Mouse (Mus musculus): ENCODE data around the gene Nudt16l1.
A peak's percentile ranks its signal among the peaks of the same experiment; 100 is the strongest.

The Nudt16l1 gene

DNA sequence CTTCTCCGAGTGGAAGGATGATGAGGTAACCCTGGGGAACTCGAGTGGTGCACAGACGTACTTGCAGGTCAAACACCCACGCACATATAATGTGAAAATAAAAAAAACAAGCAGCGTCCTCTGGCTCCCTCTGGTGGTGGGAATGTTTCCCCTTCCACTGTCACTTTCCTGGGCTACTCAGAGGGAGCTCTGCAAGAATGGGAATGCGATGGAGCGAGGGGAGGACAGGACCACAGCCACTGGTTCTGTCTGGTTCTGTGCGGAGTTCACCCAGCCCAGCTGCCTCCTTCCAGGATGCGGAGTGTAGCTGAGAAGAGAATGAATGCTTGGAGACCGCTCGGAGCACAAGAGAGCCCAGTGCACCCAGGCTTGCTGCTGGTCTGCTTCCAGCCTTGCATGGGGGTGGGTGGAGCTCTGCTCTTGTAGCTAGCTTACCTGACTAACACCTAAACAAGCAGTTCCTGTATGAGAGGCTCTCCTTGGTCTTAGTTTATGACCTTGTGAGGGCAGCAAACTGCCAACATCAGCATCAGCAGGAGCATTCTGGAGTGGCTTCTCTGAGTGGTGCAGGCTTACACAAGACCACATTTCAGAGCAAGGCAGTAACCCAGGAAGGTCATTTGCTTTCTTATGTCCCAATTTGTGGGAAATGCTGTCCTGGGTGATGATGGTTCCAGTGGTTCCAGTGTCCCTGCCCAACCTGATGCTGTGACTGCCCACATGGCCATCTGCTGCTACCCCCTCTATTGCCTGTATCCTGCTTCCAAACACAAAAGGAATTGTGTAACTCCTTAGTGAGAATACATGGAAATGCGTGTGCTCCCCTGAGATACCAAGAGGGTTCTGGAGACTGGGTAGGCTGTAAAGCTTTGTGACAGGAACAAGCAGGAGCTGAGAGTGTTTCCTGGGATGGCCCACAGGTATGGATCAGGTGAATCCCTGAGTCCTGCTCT lies 24.5 kb upstream of the Nudt16l1 start:
- peak; percentile 79 to 88 for DNase-seq (ENCODE audit: low read depth in 2 of 2, low spot score in 2 of 2)

DNA sequence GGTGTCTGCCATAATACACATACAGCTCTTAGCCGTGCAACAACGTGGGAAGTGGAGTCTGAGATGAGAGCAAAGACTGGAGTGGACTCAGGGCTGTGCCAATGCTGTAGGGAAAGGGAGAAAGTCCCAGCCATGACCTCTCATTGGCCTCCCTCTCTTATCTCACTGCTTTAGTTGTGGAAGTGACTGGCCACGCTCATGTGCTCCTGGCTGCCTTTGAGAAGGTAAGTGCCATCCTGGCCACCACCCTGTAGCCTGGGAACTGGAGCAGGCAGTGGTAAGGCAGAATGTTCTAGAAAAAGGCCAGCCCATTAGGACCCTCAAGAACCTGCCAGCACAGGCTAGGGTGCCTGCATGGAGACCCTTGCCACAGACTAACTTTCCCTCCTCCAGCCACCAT lies 22.6 kb upstream of the Nudt16l1 start:
- DNase-seq (ENCODE audit: low read depth in 2 of 2, low spot score in 2 of 2): no peak

DNA sequence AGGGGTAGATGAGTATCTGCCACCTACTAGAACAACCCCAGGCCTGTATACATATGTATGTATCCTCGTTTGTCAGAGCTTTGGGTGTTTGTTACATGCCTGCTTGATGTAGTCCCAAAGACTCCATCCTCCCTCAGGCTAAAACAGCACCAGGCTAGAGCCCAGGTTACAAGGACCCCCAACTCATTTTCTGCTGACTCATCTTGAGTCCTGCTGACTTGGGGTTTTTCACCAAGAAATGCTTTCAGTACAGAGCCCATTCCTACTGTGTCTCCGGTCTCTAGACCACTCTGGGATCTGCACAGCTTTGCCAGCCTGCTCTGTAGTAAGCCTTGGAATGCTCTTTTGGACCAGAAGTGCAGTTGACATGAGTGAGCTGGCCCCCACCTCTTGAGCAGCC lies 22.0 kb upstream of the Nudt16l1 start:
- DNase-seq (ENCODE audit: low read depth in 2 of 2, low spot score in 2 of 2): no peak

GRCm38 (mm10) chr16:4920556-4920955 lies 18.0 kb upstream of the Nudt16l1 start:
- no peak for DNase-seq (ENCODE audit: low read depth in 2 of 2, low spot score in 2 of 2)

- DNase-seq (ENCODE audit: low read depth in 2 of 2, low spot score in 2 of 2): peak; percentile 6 to 19
Observed at GRCm38 (mm10) chr16:4922481-4922880, 16.1 kb upstream of the Nudt16l1 start.

GRCm38 (mm10) chr16:4923996-4924395 lies 14.6 kb upstream of the Nudt16l1 start:
- DNase-seq (ENCODE audit: low read depth in 2 of 2, low spot score in 2 of 2): no peak

GRCm38 (mm10) chr16:4927967-4928366 lies 10.6 kb upstream of the Nudt16l1 start:
- DNase-seq (ENCODE audit: low read depth in 2 of 2, low spot score in 2 of 2): no peak

GRCm38 (mm10) chr16:4928474-4928873 lies 10.1 kb upstream of the Nudt16l1 start:
- no peak for DNase-seq (ENCODE audit: low read depth in 2 of 2, low spot score in 2 of 2)

DNA sequence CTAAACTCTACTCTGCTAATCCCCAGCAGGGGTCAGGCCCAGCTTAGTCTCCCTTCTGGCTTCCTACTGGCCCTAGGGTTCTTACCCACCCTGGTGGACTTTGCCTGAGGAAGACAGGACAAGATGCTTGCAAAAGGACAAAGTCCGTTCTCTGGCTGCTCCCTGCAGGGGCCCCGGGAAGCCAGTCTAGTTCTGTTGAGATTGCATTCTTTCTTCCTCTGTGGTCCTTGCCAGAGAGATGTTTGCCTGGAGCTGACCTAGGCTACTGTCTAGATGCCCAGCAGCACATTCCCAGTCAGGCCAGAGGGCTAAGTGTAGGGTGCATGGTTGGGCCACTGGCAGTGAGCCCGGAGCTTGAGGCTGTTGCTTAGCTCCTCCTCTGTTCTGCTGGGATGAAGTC lies 6.1 kb upstream of the Nudt16l1 start:
- no peak for DNase-seq (ENCODE audit: low read depth in 2 of 2, low spot score in 2 of 2)

DNA sequence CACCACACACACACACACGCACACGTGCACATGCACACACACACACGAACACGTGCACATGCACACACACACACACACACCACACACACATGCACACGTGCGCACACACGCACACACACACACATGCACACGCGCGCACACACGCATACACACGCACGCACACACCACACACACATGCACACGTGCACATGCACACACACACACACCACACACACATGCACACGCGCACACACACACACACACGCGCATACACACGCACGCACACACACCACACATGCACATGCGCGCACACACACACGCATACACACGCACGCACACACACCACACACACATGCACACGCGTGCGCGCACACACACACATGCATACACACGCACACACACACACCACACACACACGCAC lies 3.1 kb upstream of the Nudt16l1 start:
- no peak for DNase-seq (ENCODE audit: low read depth in 2 of 2, low spot score in 2 of 2)

DNA sequence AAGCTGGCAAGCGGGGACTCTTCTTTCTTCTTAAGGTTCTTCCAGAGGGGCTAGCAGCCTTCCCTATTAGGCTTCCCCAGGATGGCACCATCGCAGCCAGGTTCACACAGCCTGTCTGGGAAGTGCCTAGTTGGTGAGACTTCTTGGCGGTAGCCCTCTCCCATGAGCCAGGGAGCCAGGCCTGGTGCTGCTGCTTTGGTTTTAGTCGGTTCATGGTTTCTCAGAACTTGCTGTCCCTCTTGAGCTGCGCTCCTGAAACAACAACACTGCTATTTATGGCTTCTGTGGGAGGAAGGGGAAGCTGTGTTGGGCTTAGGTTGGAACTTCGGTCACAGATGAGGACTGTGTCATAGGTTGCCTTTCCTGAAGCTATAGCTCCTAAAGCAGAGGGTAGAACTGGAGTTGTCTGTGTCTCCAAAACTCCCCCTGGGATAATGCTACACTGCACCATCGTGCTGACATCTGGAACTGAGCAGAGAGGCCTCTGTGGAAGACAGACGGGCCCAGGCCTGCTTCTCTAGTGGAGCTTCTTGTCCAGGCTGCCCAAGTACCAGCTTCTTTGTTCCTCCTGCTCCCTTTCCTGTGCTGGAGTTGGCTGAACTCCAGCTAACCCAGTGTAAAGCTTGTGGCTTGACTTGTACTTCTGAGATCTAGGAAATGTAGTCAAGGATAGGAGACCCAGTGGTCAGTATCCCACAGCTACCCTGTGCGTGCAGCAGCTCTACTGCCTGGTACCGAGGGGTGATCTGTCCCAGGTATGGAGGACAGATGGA lies 2.4 kb upstream of the Nudt16l1 start:
- DNase-seq (ENCODE audit: low read depth in 2 of 2, low spot score in 2 of 2): no peak

GRCm38 (mm10) chr16:4937351-4938190 lies 990 bp upstream of the Nudt16l1 start:
- no peak for DNase-seq (ENCODE audit: low read depth in 2 of 2, low spot score in 2 of 2)

DNA sequence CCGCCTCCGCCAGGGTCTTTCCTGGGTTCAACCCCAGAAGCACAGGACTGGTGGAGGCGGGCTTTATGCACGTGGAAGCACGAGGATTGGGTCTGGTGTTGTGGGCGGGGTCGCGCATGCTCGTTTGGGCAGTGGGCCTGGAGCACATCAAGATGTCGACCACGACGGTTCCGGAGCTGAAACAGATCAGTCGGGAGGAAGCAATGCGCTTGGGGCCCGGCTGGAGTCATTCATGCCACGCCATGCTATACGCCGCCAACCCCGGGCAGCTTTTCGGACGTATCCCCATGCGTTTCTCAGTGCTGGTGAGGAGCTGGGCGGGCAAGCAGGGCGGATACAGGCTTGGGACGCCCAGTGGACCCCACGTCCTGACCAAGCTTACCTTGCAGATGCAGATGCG lies 428 bp downstream of the Nudt16l1 start:
- peak; percentile 93 to 96 for DNase-seq (ENCODE audit: low read depth in 2 of 2, low spot score in 2 of 2)

GRCm38 (mm10) chr16:4939412-4939811 lies 851 bp downstream of the Nudt16l1 start:
- DNase-seq (ENCODE audit: low read depth in 2 of 2, low spot score in 2 of 2): no peak

GRCm38 (mm10) chr16:4940311-4940850 lies 1.8 kb downstream of the Nudt16l1 start:
- DNase-seq (ENCODE audit: low read depth in 2 of 2, low spot score in 2 of 2): no peak

DNA sequence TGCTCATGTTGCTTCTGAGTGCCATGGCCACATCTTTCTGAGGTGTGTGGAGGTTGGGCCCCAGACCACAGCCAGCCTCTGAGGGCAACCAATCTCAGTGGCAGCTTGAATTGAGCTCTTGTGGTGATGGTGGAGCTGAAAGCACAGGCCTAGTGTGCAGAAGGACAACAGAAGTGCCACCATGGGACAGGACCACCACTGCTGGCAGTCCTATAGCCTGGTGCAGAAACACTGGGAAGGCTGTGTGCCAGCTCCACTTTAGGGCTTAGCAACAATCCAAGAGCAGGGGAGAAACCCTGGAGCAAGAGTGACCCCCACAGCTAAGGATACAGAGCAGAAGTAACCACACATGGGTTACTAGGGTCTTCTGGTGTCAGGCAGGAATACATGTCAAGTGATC lies 2.5 kb downstream of the Nudt16l1 start:
- DNase-seq (ENCODE audit: low read depth in 2 of 2, low spot score in 2 of 2): no peak

DNA sequence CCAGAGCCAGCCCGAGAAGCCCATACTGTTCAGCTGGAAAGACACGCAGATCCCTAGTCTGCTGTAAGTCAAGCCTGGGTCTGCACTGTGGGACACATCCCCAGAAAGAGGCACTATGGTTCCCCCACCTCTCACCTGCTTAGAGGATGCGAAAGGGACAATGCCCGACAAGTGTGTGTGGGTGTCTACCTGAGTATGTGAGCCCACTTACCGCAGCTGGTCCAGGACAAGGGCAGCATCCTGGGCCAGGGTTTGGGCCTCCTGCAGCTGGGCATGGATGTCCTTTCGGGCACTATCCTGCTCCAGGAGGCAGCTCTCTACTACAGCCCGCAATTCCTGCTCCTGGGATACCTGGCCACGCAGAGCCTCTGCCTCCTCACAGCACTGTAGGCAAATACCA lies 4.3 kb downstream of the Nudt16l1 start:
- no peak for DNase-seq (ENCODE audit: low read depth in 2 of 2, low spot score in 2 of 2)

GRCm38 (mm10) chr16:4943431-4943830 lies 4.9 kb downstream of the Nudt16l1 start:
- DNase-seq (ENCODE audit: low read depth in 2 of 2, low spot score in 2 of 2): no peak

- no peak for DNase-seq (ENCODE audit: low read depth in 2 of 2, low spot score in 2 of 2)
Observed at GRCm38 (mm10) chr16:4945415-4945814, 6.9 kb downstream of the Nudt16l1 start.

- DNase-seq (ENCODE audit: low read depth in 2 of 2, low spot score in 2 of 2): no peak
Observed at GRCm38 (mm10) chr16:4946155-4946554, 7.6 kb downstream of the Nudt16l1 start.

DNA sequence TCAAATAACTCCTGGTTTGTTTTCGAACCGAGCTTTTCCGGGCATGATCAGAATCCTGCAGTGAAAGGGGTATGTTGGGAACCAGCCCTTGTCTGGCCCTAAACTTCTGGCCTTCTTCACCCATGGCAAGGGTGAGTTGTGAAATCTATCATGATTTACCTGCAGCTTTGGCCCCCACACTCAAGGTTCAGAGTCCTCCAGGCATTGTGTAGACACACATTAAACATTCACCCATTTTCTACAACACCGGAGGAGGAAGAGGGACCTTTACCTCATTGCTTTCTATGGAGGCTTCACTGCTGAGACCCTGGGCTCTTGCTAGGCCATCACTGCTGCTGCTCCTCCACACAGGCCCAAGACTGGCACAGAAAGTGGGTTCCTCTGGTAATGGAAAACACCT lies 8.8 kb downstream of the Nudt16l1 start:
- DNase-seq (ENCODE audit: low read depth in 2 of 2, low spot score in 2 of 2): no peak
